Mouse (Mus musculus): ENCODE data around the gene Samd14. TPM values are rescaled to one million over a fixed set of nuclear protein-coding genes. Genes with fewer than 3 reads are reported as not detected.

The Samd14 gene
- polyA plus RNA-seq, 1 experiment = 3.2 TPM

- TF ChIP-seq POLR2A (IDR thresholded peaks at IDR 0.05; ENCODE audit: low read depth, low read length) = no peak
- no peak for TF ChIP-seq CTCF (conservative IDR thresholded peaks at IDR 0.05; ENCODE audit: insufficient read depth, insufficient read length, low read depth, low read length)
- Histone ChIP-seq H3K4me1 (ENCODE audit: control insufficient read depth, insufficient read depth, low read length) (peaks cover 22% of the 10 kb centered on the region), H3K4me3 (ENCODE audit: insufficient read depth, low read depth, low read length) (no peak overlapping the region), H3K36me3 (ENCODE audit: control insufficient read depth, insufficient read depth, low read length) (peaks cover 7% of the 10 kb centered on the region), H3K27me3 (replicated peaks; ENCODE audit: control insufficient read depth, insufficient read depth, low read length) (no peaks in the 10 kb centered on the region), H3K27ac (ENCODE audit: insufficient read depth, low read depth, low read length) (no peak overlapping the region)
- 72% methylated on average over 6 of the region's 6 CpGs for WGBS
- no peak for DNase-seq
Measured at GRCm38 (mm10) chr11:95026849-95027248, 17.2 kb downstream of the Samd14 start.

GRCm38 (mm10) chr11:95027850-95028470 lies 18.3 kb downstream of the Samd14 start:
- peaks cover 28% of the 10 kb centered on the region for H3K4me1 ChIP-seq (ENCODE audit: control insufficient read depth, insufficient read depth, low read length)
- peaks cover 7% of the 10 kb centered on the region for H3K36me3 ChIP-seq (ENCODE audit: control insufficient read depth, insufficient read depth, low read length)
- no peak overlapping the region for H3K27ac ChIP-seq (ENCODE audit: insufficient read depth, low read depth, low read length)
- TF ChIP-seq POLR2A (IDR thresholded peaks at IDR 0.05; ENCODE audit: low read depth, low read length) (no peak), CTCF (conservative IDR thresholded peaks at IDR 0.05; ENCODE audit: insufficient read depth, insufficient read length, low read depth, low read length) (no peak)
- H3K4me3 ChIP-seq (ENCODE audit: insufficient read depth, low read depth, low read length) = no peak overlapping the region
- no peaks in the 10 kb centered on the region for H3K27me3 ChIP-seq (replicated peaks; ENCODE audit: control insufficient read depth, insufficient read depth, low read length)
- no peak for DNase-seq
- WGBS = 68% methylated on average over 13 of the region's 13 CpGs

GRCm38 (mm10) chr11:95032945-95033344 lies 23.3 kb downstream of the Samd14 start:
- Histone ChIP-seq H3K4me1 (ENCODE audit: control insufficient read depth, insufficient read depth, low read length) (peaks cover 36% of the 10 kb centered on the region), H3K27ac (ENCODE audit: insufficient read depth, low read depth, low read length) (peak overlapping the region; percentile 72), H3K4me3 (ENCODE audit: insufficient read depth, low read depth, low read length) (no peak overlapping the region), H3K36me3 (ENCODE audit: control insufficient read depth, insufficient read depth, low read length) (peaks cover 11% of the 10 kb centered on the region), H3K27me3 (replicated peaks; ENCODE audit: control insufficient read depth, insufficient read depth, low read length) (no peaks in the 10 kb centered on the region)
- TF ChIP-seq POLR2A (IDR thresholded peaks at IDR 0.05; ENCODE audit: low read depth, low read length) = peak; percentile 41
- TF ChIP-seq CTCF (conservative IDR thresholded peaks at IDR 0.05; ENCODE audit: insufficient read depth, insufficient read length, low read depth, low read length) = no peak
- peak; percentile 84 for DNase-seq
- 22% methylated on average over 6 of the region's 6 CpGs for WGBS

GRCm38 (mm10) chr11:95033617-95034016 lies 23.9 kb downstream of the Samd14 start:
- Histone ChIP-seq H3K36me3 (ENCODE audit: control insufficient read depth, insufficient read depth, low read length) (peaks cover 7% of the 10 kb centered on the region), H3K27me3 (replicated peaks; ENCODE audit: control insufficient read depth, insufficient read depth, low read length) (no peaks in the 10 kb centered on the region)
- WGBS = 66% methylated on average over 14 of the region's 14 CpGs

GRCm38 (mm10) chr11:95034902-95035301 lies 25.2 kb downstream of the Samd14 start:
- no peak overlapping the region for H3K27ac ChIP-seq (ENCODE audit: insufficient read depth, low read depth, low read length)
- H3K4me1 ChIP-seq (ENCODE audit: control insufficient read depth, insufficient read depth, low read length) = peaks cover 51% of the 10 kb centered on the region

More at GRCm38 (mm10) chr11:95033617-95034016, 23.9 kb downstream of the Samd14 start:
- H3K27ac ChIP-seq (ENCODE audit: insufficient read depth, low read depth, low read length) = peak overlapping the region; percentile 72
- peaks cover 41% of the 10 kb centered on the region for H3K4me1 ChIP-seq (ENCODE audit: control insufficient read depth, insufficient read depth, low read length)
- no peak for DNase-seq
- H3K4me3 ChIP-seq (ENCODE audit: insufficient read depth, low read depth, low read length) = no peak overlapping the region
- TF ChIP-seq POLR2A (IDR thresholded peaks at IDR 0.05; ENCODE audit: low read depth, low read length) = no peak
- no peak for TF ChIP-seq CTCF (conservative IDR thresholded peaks at IDR 0.05; ENCODE audit: insufficient read depth, insufficient read length, low read depth, low read length)

GRCm38 (mm10) chr11:95036521-95036920 lies 26.8 kb downstream of the Samd14 start:
- Histone ChIP-seq H3K36me3 (ENCODE audit: control insufficient read depth, insufficient read depth, low read length) (peaks cover 5% of the 10 kb centered on the region; the same call in 1 of the 2 replicates), H3K4me3 (ENCODE audit: insufficient read depth, low read depth, low read length) (no peak overlapping the region), H3K27me3 (replicated peaks; ENCODE audit: control insufficient read depth, insufficient read depth, low read length) (no peaks in the 10 kb centered on the region), H3K4me1 (ENCODE audit: control insufficient read depth, insufficient read depth, low read length) (peaks cover 54% of the 10 kb centered on the region), H3K27ac (ENCODE audit: insufficient read depth, low read depth, low read length) (no peak overlapping the region)
- no peak for DNase-seq
- WGBS = 95% methylated on average over 5 of the region's 5 CpGs
- no peak for TF ChIP-seq POLR2A (IDR thresholded peaks at IDR 0.05; ENCODE audit: low read depth, low read length)
- no peak for TF ChIP-seq CTCF (conservative IDR thresholded peaks at IDR 0.05; ENCODE audit: insufficient read depth, insufficient read length, low read depth, low read length)

More at GRCm38 (mm10) chr11:95034902-95035301, 25.2 kb downstream of the Samd14 start:
- Histone ChIP-seq H3K36me3 (ENCODE audit: control insufficient read depth, insufficient read depth, low read length) (peaks cover 5% of the 10 kb centered on the region; the same call in 1 of the 2 replicates), H3K27me3 (replicated peaks; ENCODE audit: control insufficient read depth, insufficient read depth, low read length) (no peaks in the 10 kb centered on the region), H3K4me3 (ENCODE audit: insufficient read depth, low read depth, low read length) (no peak overlapping the region)
- no peak for TF ChIP-seq CTCF (conservative IDR thresholded peaks at IDR 0.05; ENCODE audit: insufficient read depth, insufficient read length, low read depth, low read length)
- TF ChIP-seq POLR2A (IDR thresholded peaks at IDR 0.05; ENCODE audit: low read depth, low read length) = no peak
- WGBS = 52% methylated on average over 10 of the region's 10 CpGs
- DNase-seq = no peak

GRCm38 (mm10) chr11:95037306-95037705 lies 27.6 kb downstream of the Samd14 start:
- 41% methylated on average over 6 of the region's 6 CpGs for WGBS
- Histone ChIP-seq H3K4me3 (ENCODE audit: insufficient read depth, low read depth, low read length) (no peak overlapping the region), H3K4me1 (ENCODE audit: control insufficient read depth, insufficient read depth, low read length) (peaks cover 52% of the 10 kb centered on the region), H3K27me3 (replicated peaks; ENCODE audit: control insufficient read depth, insufficient read depth, low read length) (no peaks in the 10 kb centered on the region), H3K27ac (ENCODE audit: insufficient read depth, low read depth, low read length) (peak overlapping the region; percentile 17; the same call in 1 of the 2 replicates), H3K36me3 (ENCODE audit: control insufficient read depth, insufficient read depth, low read length) (peaks cover 5% of the 10 kb centered on the region; the same call in 1 of the 2 replicates)
- no peak for DNase-seq
- no peak for TF ChIP-seq POLR2A (IDR thresholded peaks at IDR 0.05; ENCODE audit: low read depth, low read length)
- no peak for TF ChIP-seq CTCF (conservative IDR thresholded peaks at IDR 0.05; ENCODE audit: insufficient read depth, insufficient read length, low read depth, low read length)
